Mouse (Mus musculus): ENCODE measurements around the gene Dclre1a. TPM values are rescaled to one million over a fixed set of nuclear protein-coding genes. Genes with fewer than 3 reads are reported as not detected.

Gene Dclre1a
- 1 to 10 TPM in 1 of 2 experiments, under 1 TPM in 1; 0.39 to 5.4 TPM for polyA plus RNA-seq (2012; fragmentation: generic; extraction: Trizol)

GRCm38 (mm10) chr19:56547456-56548229 lies at the start of gene Dclre1a:
Gene Dclre1a, minus strand, starts transcription at chr19:56548222.

GRCm38 (mm10) chr19:56548230-56549032 lies 409 bp upstream of the Dclre1a start, which contains the start of gene Nhlrc2:
Gene Nhlrc2, plus strand, starts transcription at chr19:56548261.

Other genes starting within 250 kb of the Dclre1a start
- gene Nrap, start 158.2 kb downstream of the Dclre1a start, polyA plus RNA-seq (2012; fragmentation: generic; extraction: Trizol) = not detected
- gene Casp7, start 151.1 kb downstream of the Dclre1a start, polyA plus RNA-seq (2012; fragmentation: generic; extraction: Trizol) = 1 to 10 TPM in 1 of 2 experiments, under 1 TPM in 1; 0.12 to 1.3 TPM
- gene Plekhs1, start 86.6 kb downstream of the Dclre1a start, polyA plus RNA-seq (2012; fragmentation: generic; extraction: Trizol) = under 1 TPM in 1 of 2 experiments, not detected in 1; 0.02 TPM
- gene Nhlrc2, start within 50 bp of the Dclre1a start, polyA plus RNA-seq (2012; fragmentation: generic; extraction: Trizol) = 1 to 10 TPM; 2.1 to 5.2 TPM
- not detected for gene Adrb1, start 174.0 kb upstream of the Dclre1a start, polyA plus RNA-seq (2012; fragmentation: generic; extraction: Trizol)